Mouse (Mus musculus): Measurements from ENCODE around the gene Ppp1r13l.
A peak's percentile ranks its signal among the peaks of the same experiment; 100 is the strongest.

The Ppp1r13l gene

DNA sequence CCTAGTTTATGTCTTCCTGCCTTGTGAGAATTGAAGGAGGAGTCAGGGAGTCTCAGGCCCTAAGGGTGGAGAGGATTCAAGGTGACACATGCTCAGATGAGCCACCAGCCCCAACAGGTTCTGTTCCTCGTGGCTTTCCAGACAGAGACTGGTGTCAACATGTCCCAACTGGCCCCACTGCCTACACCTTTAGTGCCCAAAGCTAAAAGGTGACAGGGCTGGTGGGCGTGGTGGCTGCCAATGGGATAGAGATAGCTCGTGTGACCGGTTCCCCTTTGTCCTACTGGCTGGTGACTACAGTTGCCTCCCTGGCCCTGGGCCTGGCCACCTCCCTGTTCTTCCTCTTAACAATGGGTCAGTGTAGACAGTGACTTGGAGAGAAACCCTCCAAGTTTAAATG lies 5.8 kb downstream of the Ppp1r13l start:
- no peak for DNase-seq (ENCODE audit: low spot score in 2 of 2)

DNA sequence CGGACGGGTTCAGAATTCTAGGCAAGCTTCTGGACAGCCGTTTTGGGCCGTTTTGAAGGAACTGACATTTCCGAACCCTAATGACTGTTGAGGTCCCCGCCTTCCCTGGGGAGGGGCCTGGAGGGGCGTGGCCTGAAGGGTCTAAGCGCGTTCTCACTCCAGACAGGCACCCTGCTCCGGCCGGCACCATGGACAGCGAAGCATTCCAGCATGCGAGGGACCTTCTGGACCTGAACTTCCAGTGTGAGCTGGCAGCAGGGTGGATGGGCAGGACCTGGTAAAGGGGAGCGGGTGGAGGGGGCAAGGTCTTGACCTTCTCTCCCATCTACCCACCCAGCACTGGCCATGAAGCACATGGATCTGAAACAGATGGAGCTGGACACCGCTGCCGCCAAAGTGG lies 8.8 kb downstream of the Ppp1r13l start:
- no peak for DNase-seq (ENCODE audit: low spot score in 2 of 2)

DNA sequence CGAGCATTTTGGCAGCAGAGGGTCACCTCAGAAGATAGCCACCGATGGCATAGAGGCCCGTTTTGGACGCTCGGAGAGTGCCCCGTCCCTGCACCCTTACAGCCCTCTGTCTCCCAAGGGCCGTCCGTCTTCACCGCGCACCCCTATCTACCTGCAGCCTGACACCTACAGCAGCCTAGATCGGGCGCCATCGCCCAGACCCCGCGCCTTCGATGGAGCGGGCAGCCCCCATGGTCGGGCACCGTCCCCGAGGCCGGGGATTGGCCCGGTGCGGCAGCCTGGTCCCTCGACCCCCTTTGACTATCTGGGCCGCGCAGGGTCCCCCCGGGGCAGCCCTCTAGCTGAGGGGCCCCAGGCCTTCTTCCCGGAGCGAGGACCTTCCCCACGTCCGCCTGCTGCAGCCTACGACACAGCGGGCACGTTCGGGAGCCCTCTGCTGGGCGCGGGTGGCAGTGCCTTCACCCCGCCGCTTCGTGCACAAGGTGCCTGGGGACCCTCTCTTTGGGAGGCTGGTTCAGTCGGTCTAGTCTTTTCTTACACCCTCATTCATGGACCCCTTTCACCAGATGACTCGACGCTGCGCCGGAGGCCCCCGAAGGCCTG lies 10.4 kb downstream of the Ppp1r13l start:
- DNase-seq (ENCODE audit: low spot score in 2 of 2): peak; percentile 70 to 80

DNA sequence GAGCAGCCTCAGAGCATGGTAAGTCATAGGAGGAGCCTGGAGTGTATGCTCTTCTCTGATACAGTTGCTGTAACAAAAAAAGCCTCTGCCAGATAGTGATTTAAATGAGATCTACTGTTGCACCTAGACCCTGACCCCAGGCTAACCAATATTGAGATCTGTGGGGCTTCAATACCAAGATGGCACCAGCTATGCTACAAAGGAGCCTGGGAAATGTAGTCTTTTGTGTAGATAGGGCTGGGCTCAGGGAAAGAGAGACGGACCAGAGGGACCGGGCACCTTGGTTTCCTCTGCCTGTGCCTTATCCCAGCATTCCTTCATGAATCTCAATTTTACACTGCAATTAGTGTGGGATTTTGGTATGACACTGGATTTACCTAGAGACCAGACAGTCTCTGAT lies 13.8 kb downstream of the Ppp1r13l start:
- no peak for DNase-seq (ENCODE audit: low spot score in 2 of 2)

DNA sequence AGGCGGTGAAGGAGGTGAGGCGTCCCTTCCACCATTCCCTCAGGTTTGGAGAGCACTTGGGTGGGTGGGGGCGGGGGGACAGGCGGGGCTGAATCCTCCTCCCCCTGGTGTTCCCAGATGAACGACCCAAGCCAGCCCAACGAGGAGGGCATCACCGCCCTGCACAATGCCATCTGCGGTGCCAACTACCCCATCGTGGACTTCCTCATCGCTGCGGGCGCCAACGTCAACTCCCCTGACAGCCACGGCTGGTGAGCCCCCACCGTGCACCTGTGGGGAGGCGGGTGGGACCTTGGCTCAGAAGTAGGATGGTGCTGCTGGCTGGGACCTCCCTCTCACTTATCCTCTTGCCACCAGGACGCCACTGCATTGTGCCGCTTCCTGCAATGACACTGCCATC lies 15.8 kb downstream of the Ppp1r13l start:
- no peak for DNase-seq (ENCODE audit: low spot score in 2 of 2)

DNA sequence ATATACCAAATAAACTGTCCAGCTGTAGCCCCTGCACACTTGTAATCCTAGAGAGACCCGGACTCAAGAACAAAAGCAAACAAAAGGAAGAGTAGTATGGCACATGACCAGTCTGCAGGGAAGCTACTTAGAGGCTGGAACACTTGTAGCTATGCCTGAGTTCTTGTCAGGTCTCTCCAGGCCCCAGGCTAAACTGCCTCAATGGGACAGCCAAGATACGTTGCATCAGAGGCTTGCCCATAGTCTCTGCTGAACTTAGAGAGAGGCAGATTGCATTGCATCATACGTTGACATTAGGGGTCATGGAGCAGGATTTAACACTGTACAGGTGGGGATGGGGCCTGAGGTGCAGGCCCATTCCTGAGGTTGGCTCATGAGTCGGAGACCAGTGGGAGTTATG lies 16.5 kb downstream of the Ppp1r13l start:
- DNase-seq (ENCODE audit: low spot score in 2 of 2): no peak

DNA sequence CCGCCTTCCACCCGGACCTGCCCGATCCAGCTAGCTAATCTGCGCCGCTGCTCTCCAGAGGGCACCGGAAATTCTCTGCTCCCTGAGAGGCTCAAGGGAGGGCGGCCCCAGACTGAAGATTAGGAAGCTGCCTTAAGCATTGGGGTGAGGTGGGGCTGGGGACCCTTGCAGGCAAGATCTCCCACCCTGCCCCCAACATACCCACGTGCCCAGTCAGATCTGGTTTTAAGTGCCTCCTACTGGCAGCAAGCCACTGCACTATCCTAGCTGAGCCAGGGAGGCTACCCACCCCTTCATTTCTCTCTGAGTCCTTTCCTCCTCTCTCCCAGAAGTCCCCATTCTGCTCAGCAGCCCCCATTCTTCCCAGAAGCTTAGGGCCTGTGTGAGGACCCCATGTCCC lies 18.5 kb downstream of the Ppp1r13l start:
- no peak for DNase-seq (ENCODE audit: low spot score in 2 of 2)

DNA sequence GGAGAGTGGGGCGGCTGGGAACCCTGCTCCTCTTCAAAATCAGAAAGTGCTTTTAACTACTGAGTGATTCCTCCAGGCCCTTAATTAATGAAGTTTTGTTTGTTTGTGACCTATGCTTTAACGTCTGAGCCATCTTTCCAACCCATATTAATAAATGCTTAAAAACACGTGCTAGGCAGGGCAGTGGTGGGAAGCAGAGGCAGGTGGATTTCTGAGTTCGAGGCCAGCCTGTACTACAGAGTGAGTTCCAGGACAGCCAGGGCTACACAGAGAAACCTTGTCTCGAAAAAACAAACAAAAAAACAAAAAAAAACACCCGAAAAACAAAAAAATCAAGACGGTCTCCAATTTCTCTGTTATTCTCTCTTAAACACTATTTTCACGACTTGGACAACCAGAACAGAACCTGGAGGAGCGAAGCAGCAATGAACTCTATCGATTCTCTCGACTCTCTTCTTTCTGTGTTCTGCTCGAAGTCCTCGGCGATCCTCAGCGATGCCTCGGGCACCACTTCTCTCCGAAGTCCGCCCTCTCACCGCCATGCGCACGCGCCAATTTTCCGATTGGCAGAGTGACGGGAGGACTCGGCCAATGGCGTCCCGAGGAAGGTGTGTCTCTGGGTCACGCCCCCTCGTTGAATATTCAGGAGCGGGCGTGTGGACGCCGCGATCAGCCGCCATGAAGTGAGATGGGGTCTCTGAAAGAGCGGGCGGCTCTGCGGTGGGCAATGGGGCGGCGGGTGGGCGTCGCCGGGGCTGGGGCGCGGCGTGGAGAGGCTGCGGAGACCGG lies 22.0 kb downstream of the Ppp1r13l start, which contains the start of gene Ercc2:
Gene Ercc2, plus strand, starts transcription at position 634 of the 789 bp plus-strand sequence.
- DNase-seq (ENCODE audit: low spot score in 2 of 2): peak; percentile 99 to 100

DNA sequence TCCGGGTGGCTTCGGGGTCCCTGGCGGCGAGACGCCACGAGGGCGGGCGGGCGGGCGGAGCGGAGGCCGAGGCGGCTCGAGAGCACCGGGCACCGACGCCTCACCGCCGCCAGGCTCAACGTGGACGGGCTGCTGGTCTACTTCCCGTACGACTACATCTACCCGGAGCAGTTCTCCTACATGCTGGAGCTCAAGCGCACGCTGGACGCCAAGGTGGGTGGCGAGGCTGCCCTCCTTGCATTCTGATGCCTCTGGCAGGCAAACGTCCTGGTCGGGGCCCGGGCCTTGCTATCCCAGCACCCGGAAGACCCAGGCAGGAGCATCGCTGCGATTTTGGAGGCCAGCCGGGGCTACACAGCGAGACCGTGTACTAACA lies 22.6 kb downstream of the Ppp1r13l start:
- DNase-seq (ENCODE audit: low spot score in 2 of 2): no peak

DNA sequence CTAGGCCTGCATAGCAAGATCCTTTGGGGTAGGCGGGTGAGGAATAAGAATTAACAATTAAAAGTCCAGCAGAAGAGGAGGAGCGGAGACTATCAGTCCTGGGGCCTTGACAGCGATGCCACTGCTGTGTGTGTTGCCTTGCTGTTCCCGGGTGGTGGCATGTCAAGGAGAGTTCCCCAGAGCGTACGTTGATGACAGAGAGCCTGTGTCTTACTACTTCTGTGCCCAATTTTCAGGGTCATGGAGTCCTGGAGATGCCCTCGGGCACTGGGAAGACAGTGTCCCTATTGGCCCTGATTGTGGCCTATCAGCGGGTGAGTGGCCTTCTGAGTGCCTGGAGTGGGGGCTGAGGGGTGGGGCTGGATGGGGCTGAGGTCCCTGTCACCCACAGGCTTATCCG lies 24.2 kb downstream of the Ppp1r13l start:
- no peak for DNase-seq (ENCODE audit: low spot score in 2 of 2)

DNA sequence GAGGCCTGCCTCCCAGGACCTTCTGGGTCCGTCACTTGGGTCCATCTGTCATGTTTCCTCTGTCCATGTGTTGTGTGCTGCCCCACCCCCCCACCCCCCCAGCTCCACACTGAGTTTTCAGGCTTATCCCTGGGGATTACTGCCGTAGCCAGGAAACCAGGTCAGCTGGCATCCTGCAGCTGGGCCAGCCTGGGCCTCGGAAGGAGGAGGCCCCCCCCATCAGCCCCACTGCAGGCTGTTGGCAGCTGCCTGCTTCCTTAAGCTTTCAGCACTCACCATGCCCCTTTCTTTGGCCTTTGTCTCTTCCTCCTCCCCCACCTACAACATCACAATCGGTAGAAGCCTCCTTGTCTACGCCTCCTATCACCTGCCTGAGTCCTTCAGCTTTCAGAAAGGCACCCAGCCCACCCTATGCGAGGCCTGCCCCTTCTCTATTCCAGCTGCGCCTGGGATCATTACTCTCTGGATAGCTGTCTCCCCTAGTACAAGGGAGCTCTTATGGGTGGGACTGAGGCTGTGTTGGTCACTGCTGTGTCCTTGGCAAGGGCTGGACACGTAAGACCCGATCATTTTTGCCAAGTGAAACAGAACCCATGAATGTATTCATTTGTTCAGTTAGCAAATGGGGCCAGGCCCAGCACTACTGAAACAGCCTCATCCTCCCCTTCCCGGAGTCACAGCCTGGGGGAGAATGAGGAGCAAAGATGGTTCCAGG lies 29.3 kb downstream of the Ppp1r13l start:
- DNase-seq (ENCODE audit: low spot score in 2 of 2): peak; percentile 61 to 73

DNA sequence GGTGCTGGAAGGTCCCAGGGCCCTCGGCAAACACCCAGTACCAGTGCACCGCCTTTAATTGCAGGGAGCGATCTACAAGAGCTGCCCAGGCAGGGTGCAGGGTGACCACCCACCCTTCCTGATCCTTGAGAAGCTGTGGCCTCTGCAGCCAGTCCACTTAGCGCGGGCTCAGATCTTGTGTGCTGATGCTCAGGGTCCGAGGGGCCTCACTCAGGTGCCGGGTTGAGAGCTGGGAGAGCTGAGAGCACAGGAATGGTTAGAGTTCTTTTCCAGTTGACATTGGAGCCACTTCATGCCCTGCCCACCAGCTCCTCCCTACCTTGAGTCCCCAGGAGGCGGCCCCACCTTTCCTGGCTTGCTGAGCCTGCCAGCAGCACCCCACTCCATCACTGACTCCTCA lies 34.9 kb downstream of the Ppp1r13l start:
- DNase-seq (ENCODE audit: low spot score in 2 of 2): no peak

DNA sequence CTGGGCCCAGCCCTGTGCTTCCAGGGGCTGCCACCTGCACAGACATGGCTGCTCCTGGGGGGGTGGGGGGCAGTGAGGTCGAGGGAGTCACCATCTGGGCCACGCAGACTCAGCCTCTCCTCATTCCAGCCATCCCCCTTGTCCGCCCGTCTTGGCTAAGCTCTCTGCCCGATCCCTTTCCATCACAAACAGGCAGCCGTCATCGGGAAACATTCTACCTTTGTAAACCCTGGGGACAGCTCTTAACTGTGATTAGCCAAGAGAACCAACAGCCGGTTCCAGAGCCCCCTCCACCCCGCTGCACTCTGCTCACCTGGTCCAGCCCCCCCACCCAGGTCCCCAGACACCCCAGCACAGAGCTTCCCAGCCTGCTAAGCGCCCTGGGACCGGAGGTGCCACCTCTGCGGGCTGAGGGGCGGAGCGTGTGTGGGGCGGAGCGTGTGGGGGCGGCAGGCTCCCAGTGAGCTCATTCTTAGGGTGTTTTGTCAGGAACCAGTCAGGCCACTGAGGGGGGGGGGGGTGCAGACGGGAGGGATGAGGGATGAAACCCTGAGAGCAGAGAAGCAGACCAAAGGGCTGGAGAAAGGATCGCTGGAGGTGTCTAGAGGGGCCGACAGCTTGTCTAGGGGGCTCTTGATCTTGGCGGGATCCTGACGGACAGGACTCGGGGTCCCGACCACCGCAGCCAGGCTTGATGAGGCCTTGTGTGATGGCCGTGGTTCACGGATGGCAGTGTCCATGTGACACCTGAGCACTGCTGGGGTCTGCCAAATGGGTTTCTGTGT lies 40.1 kb downstream of the Ppp1r13l start:
- no peak for DNase-seq (ENCODE audit: low spot score in 2 of 2)

DNA sequence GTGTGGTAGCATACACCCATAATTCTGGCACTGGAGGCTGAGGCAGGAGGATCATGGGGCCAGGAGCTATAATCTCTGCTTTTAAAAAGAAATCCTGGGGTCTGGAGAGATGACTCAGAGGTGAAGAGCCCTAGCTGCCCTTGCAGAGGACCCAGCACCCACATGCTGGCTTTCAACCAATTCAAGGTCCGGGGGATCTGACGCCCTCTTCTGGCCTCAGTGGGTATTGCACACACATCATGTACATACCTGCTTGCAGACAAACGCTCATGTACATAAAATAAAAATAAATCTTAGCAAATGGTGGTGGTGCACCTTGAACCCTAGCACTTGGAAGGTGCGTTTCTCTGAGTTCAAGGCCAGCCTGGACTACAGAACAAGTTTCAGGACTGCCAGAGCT lies 41.4 kb downstream of the Ppp1r13l start:
- DNase-seq (ENCODE audit: low spot score in 2 of 2): no peak

DNA sequence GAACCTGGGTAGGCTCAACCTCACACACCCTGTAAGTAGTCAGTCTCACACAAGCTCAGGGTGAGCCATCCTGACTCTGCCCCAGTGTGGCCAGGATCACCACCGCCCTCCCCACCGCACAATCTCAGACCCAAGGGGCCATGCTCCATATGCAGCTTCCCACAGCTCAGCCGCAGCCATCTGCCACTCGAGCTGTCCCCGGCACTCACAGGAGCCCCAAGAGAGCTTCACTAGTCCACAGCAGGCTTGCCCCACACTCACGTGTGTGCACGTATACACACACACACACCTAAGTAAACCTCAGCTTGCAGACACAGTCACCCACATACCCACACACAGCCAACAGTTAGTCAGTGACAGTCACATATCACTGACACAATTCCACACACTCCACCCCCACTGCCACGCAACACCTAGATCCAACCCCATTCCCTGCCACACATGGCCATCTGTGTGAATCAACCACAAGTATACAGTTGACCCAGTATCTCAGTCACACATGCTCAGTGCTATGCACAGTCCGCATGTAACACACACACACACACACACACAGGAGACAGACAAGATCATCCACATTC lies 43.1 kb downstream of the Ppp1r13l start:
- DNase-seq (ENCODE audit: low spot score in 2 of 2): no peak

DNA sequence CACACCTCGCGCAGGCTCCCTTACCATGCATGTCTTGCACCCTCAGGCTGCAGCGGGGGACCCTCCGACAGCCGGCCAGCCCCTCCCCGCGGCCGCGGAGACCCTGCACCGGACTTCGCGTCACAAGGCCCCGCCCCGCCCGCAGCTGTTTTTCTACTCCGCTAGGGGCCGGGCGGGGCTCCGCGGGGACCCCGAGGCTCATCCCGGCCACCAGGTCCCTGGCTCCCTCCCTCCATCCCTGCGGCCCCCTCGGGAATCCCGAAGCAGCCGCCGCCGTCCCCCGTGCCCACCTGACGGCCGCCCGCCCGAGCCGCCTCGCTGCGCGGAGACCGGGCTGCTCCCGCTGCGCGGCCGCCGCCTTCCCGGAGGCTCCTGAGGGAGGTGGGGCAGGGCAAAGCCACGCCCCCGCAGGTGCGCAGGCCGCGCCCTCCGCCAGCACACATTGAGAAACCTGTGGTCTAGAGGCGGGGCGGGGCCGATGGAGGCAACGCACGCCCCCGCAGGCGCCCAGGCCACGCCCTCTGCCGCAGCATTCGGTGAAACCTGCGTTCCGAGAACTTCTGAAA lies 44.3 kb downstream of the Ppp1r13l start, which contains the start of gene Klc3:
Gene Klc3, minus strand, starts transcription at position 374 of the 566 bp plus-strand sequence.
- no peak for DNase-seq (ENCODE audit: low spot score in 2 of 2)

DNA sequence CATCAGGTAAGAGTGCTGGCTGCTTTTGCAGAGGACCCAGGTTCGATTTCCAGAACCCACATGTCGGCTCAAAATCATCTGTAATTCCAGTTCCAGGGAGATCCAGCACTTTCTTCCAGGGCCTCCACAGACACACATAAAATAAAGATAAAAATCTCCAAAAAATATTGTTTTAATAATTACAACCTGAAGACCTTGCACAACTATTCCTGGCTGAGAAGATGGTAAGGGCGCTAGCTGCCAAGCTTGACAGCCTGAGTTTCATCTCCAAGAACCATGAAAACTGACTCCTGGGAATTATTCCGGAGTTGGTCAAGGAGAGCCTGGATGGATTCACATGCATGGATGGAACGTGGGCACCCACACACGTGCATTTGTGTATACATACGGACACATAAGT lies 44.9 kb downstream of the Ppp1r13l start, which contains the start of gene Ckm:
Gene Ckm, plus strand, starts transcription at position 301 of the 400 bp plus-strand sequence.
- DNase-seq (ENCODE audit: low spot score in 2 of 2): no peak

DNA sequence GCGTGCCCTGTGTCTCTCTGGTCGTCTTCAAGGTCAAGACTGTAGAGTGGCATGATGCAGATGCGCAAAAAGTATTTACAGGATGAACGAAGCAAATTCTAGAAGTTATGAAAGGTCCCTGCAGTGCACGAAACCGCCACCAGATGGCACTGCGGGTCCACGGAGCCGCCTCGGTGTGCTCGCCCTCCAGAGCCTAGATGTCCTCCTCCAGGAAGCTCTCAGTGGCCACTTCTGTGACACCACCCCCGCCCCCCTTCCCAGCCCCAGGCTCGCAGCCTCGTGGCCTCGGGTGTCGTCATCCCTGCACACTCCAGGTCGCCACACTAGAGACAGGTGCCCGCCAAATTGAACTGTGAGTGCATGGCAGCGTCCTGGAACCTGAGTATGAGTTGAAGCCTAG lies 45.9 kb downstream of the Ppp1r13l start:
- DNase-seq (ENCODE audit: low spot score in 2 of 2): peak; percentile 72 to 82

DNA sequence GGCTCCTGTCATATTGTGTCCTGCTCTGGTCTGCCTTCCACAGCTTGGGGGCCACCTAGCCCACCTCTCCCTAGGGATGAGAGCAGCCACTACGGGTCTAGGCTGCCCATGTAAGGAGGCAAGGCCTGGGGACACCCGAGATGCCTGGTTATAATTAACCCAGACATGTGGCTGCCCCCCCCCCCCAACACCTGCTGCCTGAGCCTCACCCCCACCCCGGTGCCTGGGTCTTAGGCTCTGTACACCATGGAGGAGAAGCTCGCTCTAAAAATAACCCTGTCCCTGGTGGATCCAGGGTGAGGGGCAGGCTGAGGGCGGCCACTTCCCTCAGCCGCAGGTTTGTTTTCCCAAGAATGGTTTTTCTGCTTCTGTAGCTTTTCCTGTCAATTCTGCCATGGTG lies 50.2 kb downstream of the Ppp1r13l start:
- DNase-seq (ENCODE audit: low spot score in 2 of 2): no peak

DNA sequence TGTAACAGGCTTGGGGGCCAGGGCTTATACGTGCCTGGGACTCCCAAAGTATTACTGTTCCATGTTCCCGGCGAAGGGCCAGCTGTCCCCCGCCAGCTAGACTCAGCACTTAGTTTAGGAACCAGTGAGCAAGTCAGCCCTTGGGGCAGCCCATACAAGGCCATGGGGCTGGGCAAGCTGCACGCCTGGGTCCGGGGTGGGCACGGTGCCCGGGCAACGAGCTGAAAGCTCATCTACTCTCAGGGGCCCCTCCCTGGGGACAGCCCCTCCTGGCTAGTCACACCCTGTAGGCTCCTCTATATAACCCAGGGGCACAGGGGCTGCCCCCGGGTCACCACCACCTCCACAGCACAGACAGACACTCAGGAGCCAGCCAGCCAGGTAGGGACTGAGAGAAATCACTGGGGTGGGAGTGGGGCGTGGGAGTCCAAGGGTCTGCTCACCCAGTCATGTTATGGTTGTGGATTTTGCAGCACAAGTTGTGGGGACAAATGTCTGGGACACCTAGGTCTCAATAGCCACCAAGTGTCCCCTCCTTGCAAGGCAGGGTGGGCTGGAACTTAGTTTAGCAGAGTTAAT lies 51.3 kb downstream of the Ppp1r13l start:
- no peak for DNase-seq (ENCODE audit: low spot score in 2 of 2)

DNA sequence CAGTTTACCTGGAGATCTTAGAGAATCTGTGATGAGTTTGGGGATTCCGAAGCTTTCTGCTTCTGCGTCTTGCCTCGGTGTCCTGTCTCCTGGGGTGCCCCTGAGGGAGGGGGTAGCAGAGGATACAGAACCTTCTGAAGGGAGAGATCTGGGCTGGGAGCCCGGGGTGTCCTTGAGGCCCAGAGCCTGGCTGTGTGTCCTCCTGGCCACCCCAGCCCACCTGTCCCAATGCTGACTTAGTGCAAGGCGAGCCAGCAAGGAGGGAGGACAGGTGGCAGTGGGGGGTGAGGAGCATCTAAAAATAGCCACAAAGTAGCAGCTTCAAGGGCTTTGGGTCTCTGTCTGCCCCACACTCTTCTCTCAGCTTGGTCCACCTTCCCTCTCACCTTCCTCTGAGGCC lies 52.2 kb downstream of the Ppp1r13l start:
- no peak for DNase-seq (ENCODE audit: low spot score in 2 of 2)

Measured in right cerebral cortex, postnatal 10 days (tissue).